Mouse (Mus musculus) thymus, postnatal 14 days (tissue): ENCODE results near the gene Naa38.

Source experiments
- DNase-seq: peaks from one replicate; pipeline ENCODE4 v3.0.0; 2021

Naa38 gene

GRCm38 (mm10) chr11:69373223-69373965, 21.9 kb upstream of the Naa38 start:
- no peak for DNase-seq

- no peak for DNase-seq
Measured at GRCm38 (mm10) chr11:69375646-69376045, 19.6 kb upstream of the Naa38 start.

- no peak for DNase-seq
Measured at GRCm38 (mm10) chr11:69377766-69378165, 17.5 kb upstream of the Naa38 start.

GRCm38 (mm10) chr11:69379600-69379999, 15.7 kb upstream of the Naa38 start:
- DNase-seq: no peak

GRCm38 (mm10) chr11:69381356-69381755, 13.9 kb upstream of the Naa38 start:
- DNase-seq: no peak

GRCm38 (mm10) chr11:69382478-69383105, 12.7 kb upstream of the Naa38 start:
- DNase-seq: no peak

- DNase-seq: no peak
Measured at GRCm38 (mm10) chr11:69384979-69385378, 10.3 kb upstream of the Naa38 start.

GRCm38 (mm10) chr11:69386758-69387157, 8.5 kb upstream of the Naa38 start:
- DNase-seq: no peak

GRCm38 (mm10) chr11:69388680-69389079, 6.6 kb upstream of the Naa38 start:
- no peak for DNase-seq

- DNase-seq: peak; percentile 14
Measured at GRCm38 (mm10) chr11:69389531-69390399, 5.5 kb upstream of the Naa38 start.

GRCm38 (mm10) chr11:69390400-69391034, 4.8 kb upstream of the Naa38 start:
- peak; percentile 81 for DNase-seq

GRCm38 (mm10) chr11:69394591-69395167, 608 bp upstream of the Naa38 start:
- DNase-seq: peak; percentile 27

GRCm38 (mm10) chr11:69395634-69396373, 517 bp downstream of the Naa38 start:
- DNase-seq: peak; percentile 95

GRCm38 (mm10) chr11:69396772-69397171, 1.5 kb downstream of the Naa38 start:
- DNase-seq: peak; percentile 21

- peak; percentile 21 for DNase-seq
Measured at GRCm38 (mm10) chr11:69397581-69398057, 2.3 kb downstream of the Naa38 start.

- peak; percentile 38 for DNase-seq
Measured at GRCm38 (mm10) chr11:69398059-69398458, 2.8 kb downstream of the Naa38 start, which contains the start of gene Tmem88. Gene Tmem88, minus strand, starts transcription at chr11:69398234.

GRCm38 (mm10) chr11:69398486-69399200, 3.4 kb downstream of the Naa38 start:
- DNase-seq: peak; percentile 19

- peak; percentile 24 for DNase-seq
Measured at GRCm38 (mm10) chr11:69399201-69400082, 4.2 kb downstream of the Naa38 start.

- no peak for DNase-seq
Measured at GRCm38 (mm10) chr11:69400083-69400850, 5.0 kb downstream of the Naa38 start.
